Mouse (Mus musculus) skeletal muscle tissue, adult 2 months (tissue): ENCODE measurements around the gene Mrln.

Source experiments
- DNase-seq: peaks from one replicate; pipeline ENCODE4 v3.0.0-alpha.2; 2012; ENCODE audit warnings: low read depth, low spot score

Gene Mrln

GRCm38 (mm10) chr10:70254666-70255065, 50.2 kb downstream of the Mrln start:
- no peak for DNase-seq

GRCm38 (mm10) chr10:70255601-70256210, 51.2 kb downstream of the Mrln start:
- DNase-seq = no peak

- DNase-seq = no peak
Measured at GRCm38 (mm10) chr10:70257029-70257428, 52.6 kb downstream of the Mrln start.

- DNase-seq = no peak
Measured at GRCm38 (mm10) chr10:70260904-70261303, 56.4 kb downstream of the Mrln start.

GRCm38 (mm10) chr10:70262051-70262450, 57.6 kb downstream of the Mrln start:
- DNase-seq = no peak

GRCm38 (mm10) chr10:70263681-70264189, 59.3 kb downstream of the Mrln start:
- DNase-seq = no peak

GRCm38 (mm10) chr10:70264337-70265036, 60.0 kb downstream of the Mrln start:
- DNase-seq = no peak

- DNase-seq = no peak
Measured at GRCm38 (mm10) chr10:70266501-70266900, 62.0 kb downstream of the Mrln start.

GRCm38 (mm10) chr10:70268581-70269446, 64.3 kb downstream of the Mrln start:
- no peak for DNase-seq
